Mouse (Mus musculus) midbrain, embryonic 11.5 days (tissue): ENCODE measurements around the gene Col26a1. TPM values are rescaled to one million over a fixed set of nuclear protein-coding genes. Genes with fewer than 3 reads are reported as not detected.

ENCODE experiments used
- ATAC-seq: fragments of 200-750 bp; cut with Nextera tagmentation; 2 replicates; pipeline ENCODE4 v1.8.0; 2017; ENCODE audit warnings: moderate TSS enrichment, moderate library complexity; ENCODE audit not compliant: low FRiP score
- DNase-seq: peaks from one replicate; pipeline ENCODE4 v3.0.0; 2015; ENCODE audit warnings: low spot score; ENCODE audit errors: missing footprints
- H3K27ac ChIP-seq: fragments of 300-500 bp; sonication (generic); 2 replicates; pipeline ENCODE4 v1.5.1; 2014; ENCODE audit warnings: low read depth, low read length
- H3K27me3 ChIP-seq: fragments of 300-500 bp; sonication (generic); 2 replicates; pipeline ENCODE4 v1.6.1; 2014; ENCODE audit warnings: mild to moderate bottlenecking, low read length, moderate library complexity, mixed read lengths; ENCODE audit not compliant: control insufficient read depth, insufficient read depth
- H3K36me3 ChIP-seq: fragments of 300-500 bp; sonication (generic); 2 replicates; pipeline ENCODE4 v1.6.1; 2014; ENCODE audit warnings: mild to moderate bottlenecking, low read length, moderate library complexity, mixed read lengths; ENCODE audit not compliant: control insufficient read depth, insufficient read depth
- H3K4me1 ChIP-seq: fragments of 300-500 bp; sonication (generic); 2 replicates; pipeline ENCODE4 v1.6.1; 2014; ENCODE audit warnings: low read length; ENCODE audit not compliant: control insufficient read depth, insufficient read depth
- H3K4me2 ChIP-seq: fragments of 300-500 bp; sonication (generic); 2 replicates; pipeline ENCODE4 v1.6.1; 2014; ENCODE audit warnings: mild to moderate bottlenecking, moderate library complexity
- H3K4me3 ChIP-seq: fragments of 300-500 bp; sonication (generic); 2 replicates; pipeline ENCODE4 v1.5.1; 2014; ENCODE audit warnings: low read depth, low read length
- H3K9ac ChIP-seq: fragments of 300-500 bp; sonication (generic); 2 replicates; pipeline ENCODE4 v1.6.1; 2014; ENCODE audit warnings: low read length
- H3K9me3 ChIP-seq: fragments of 300-500 bp; sonication (generic); 2 replicates; pipeline ENCODE4 v1.6.1; 2016; ENCODE audit warnings: low read length; ENCODE audit not compliant: control insufficient read depth
- WGBS: fragments of 180-500 bp; shearing (Covaris S2); extraction: QIAGEN DNeasy Blood & Tissue Kit; methylation state at CpG from one replicate; pipeline ENCODE4 v1.1.7; 2014; 5-methylcytosine and 5-hydroxymethylcytosine counted together
- polyA plus RNA-seq: library from polyadenylated mRNA; unstranded; fragments of >200 nt; fragmentation: Nextera tagmentation; extraction: Ambion mirVana; gene quantifications from 2 replicates; pipeline ENCODE4 v1.2.1, GENCODE M21; 2014

Col26a1 gene
- polyA plus RNA-seq, 1 experiment from 2014 or later, result 21.9 TPM

- Histone ChIP-seq H3K36me3 (no peaks in the 10 kb centered on the region), H3K4me2 (no peak overlapping the region), H3K9ac (no peak overlapping the region), H3K4me1 (no peaks in the 10 kb centered on the region), H3K4me3 (no peak overlapping the region), H3K27ac (no peak overlapping the region), H3K27me3 (no peaks in the 10 kb centered on the region), H3K9me3 (peaks cover 2% of the 10 kb centered on the region; the same call in 1 of the 2 replicates)
- no peak for DNase-seq
- WGBS, result 79% methylated on average over 6 of the region's 6 CpGs
- ATAC-seq, result no peak
These were observed 103.1 kb downstream of the Col26a1 start for GRCm38 (mm10) chr5:136779946-136780345.

GRCm38 (mm10) chr5:136775548-136775947, 107.5 kb downstream of the Col26a1 start:
- DNase-seq (no peak), ATAC-seq (no peak)
- 76% methylated on average over 3 of the region's 3 CpGs for WGBS

GRCm38 (mm10) chr5:136773044-136774039, 109.7 kb downstream of the Col26a1 start:
- H3K36me3 ChIP-seq, result no peaks in the 10 kb centered on the region
- no peak overlapping the region for H3K27ac ChIP-seq
- DNase-seq, result no peak
- H3K4me3 ChIP-seq, result no peak overlapping the region
- H3K9ac ChIP-seq, result no peak overlapping the region
- H3K9me3 ChIP-seq, result peaks cover 4% of the 10 kb centered on the region; the same call in 1 of the 2 replicates
- no peaks in the 10 kb centered on the region for H3K4me1 ChIP-seq
- ATAC-seq, result 0 out of 2 replicates have a peak, but pooled peaks have one; percentile 11
- no peak overlapping the region for H3K4me2 ChIP-seq
- H3K27me3 ChIP-seq, result no peaks in the 10 kb centered on the region
- WGBS, result 63% methylated on average over 22 of the region's 22 CpGs

More at GRCm38 (mm10) chr5:136775548-136775947, 107.5 kb downstream of the Col26a1 start:
- Histone ChIP-seq H3K36me3 (no peaks in the 10 kb centered on the region), H3K4me3 (no peak overlapping the region), H3K27me3 (no peaks in the 10 kb centered on the region), H3K27ac (no peak overlapping the region), H3K9ac (no peak overlapping the region), H3K4me1 (no peaks in the 10 kb centered on the region), H3K4me2 (no peak overlapping the region), H3K9me3 (peaks cover 4% of the 10 kb centered on the region; the same call in 1 of the 2 replicates)

- Histone ChIP-seq H3K4me2 (no peak overlapping the region), H3K36me3 (no peaks in the 10 kb centered on the region), H3K27me3 (no peaks in the 10 kb centered on the region), H3K9me3 (peaks cover 4% of the 10 kb centered on the region; the same call in 1 of the 2 replicates), H3K27ac (no peak overlapping the region), H3K9ac (no peak overlapping the region), H3K4me3 (no peak overlapping the region), H3K4me1 (no peaks in the 10 kb centered on the region)
- ATAC-seq (no peak), DNase-seq (no peak)
- WGBS, result 94% methylated on average over 10 of the region's 10 CpGs
These were observed 111.9 kb downstream of the Col26a1 start for GRCm38 (mm10) chr5:136771132-136771531.

GRCm38 (mm10) chr5:136767304-136767703, 115.7 kb downstream of the Col26a1 start:
- Histone ChIP-seq H3K4me2 (no peak overlapping the region), H3K9me3 (no peaks in the 10 kb centered on the region), H3K9ac (no peak overlapping the region), H3K27ac (no peak overlapping the region), H3K27me3 (no peaks in the 10 kb centered on the region), H3K4me1 (no peaks in the 10 kb centered on the region), H3K4me3 (no peak overlapping the region), H3K36me3 (no peaks in the 10 kb centered on the region)
- no peak for DNase-seq
- WGBS, result 87% methylated on average over 9 of the region's 9 CpGs
- ATAC-seq, result no peak

- ATAC-seq (no peak), DNase-seq (no peak)
- Histone ChIP-seq H3K4me1 (no peaks in the 10 kb centered on the region), H3K9ac (no peak overlapping the region), H3K4me3 (no peak overlapping the region), H3K27me3 (no peaks in the 10 kb centered on the region), H3K9me3 (no peaks in the 10 kb centered on the region), H3K4me2 (no peak overlapping the region), H3K36me3 (no peaks in the 10 kb centered on the region), H3K27ac (no peak overlapping the region)
- WGBS, result 40% methylated on average over 8 of the region's 8 CpGs
These were observed 118.8 kb downstream of the Col26a1 start for GRCm38 (mm10) chr5:136764157-136764669.

- Histone ChIP-seq H3K4me2 (no peak overlapping the region), H3K9me3 (no peaks in the 10 kb centered on the region), H3K27ac (no peak overlapping the region), H3K4me1 (no peaks in the 10 kb centered on the region), H3K36me3 (no peaks in the 10 kb centered on the region), H3K4me3 (no peak overlapping the region), H3K9ac (no peak overlapping the region), H3K27me3 (no peaks in the 10 kb centered on the region)
- no peak for DNase-seq
- WGBS, result 70% methylated on average over 6 of the region's 6 CpGs
- ATAC-seq, result no peak
These were observed 122.7 kb downstream of the Col26a1 start for GRCm38 (mm10) chr5:136760345-136760744.

- Histone ChIP-seq H3K9me3 (no peaks in the 10 kb centered on the region), H3K27ac (no peak overlapping the region), H3K36me3 (no peaks in the 10 kb centered on the region), H3K4me2 (no peak overlapping the region), H3K27me3 (no peaks in the 10 kb centered on the region), H3K9ac (no peak overlapping the region), H3K4me1 (no peaks in the 10 kb centered on the region), H3K4me3 (no peak overlapping the region)
- DNase-seq (no peak), ATAC-seq (no peak)
- 51% methylated on average over 6 of the region's 6 CpGs for WGBS
These were observed 123.2 kb downstream of the Col26a1 start for GRCm38 (mm10) chr5:136759781-136760180.

- DNase-seq, result peak; percentile 97
- Histone ChIP-seq H3K4me1 (no peaks in the 10 kb centered on the region), H3K27ac (no peak overlapping the region), H3K36me3 (no peaks in the 10 kb centered on the region), H3K27me3 (no peaks in the 10 kb centered on the region), H3K9me3 (no peaks in the 10 kb centered on the region), H3K4me3 (no peak overlapping the region), H3K9ac (no peak overlapping the region), H3K4me2 (no peak overlapping the region)
- no peak for ATAC-seq
- 3% methylated on average over 3 of the region's 3 CpGs for WGBS
These were observed 127.3 kb downstream of the Col26a1 start for GRCm38 (mm10) chr5:136755696-136756095.
